In genomic region chr7:127944614-127945013, GRCm38 (mm10) we compare ENCODE assay signal across 8 mouse cellular contexts. TPM values are rescaled to one million over a fixed set of nuclear protein-coding genes. Genes with fewer than 3 reads are reported as not detected.
DNase-seq lines count a peak whose midpoint lies in the region; ATAC-seq and TF ChIP-seq lines count a peak whose summit lies in the region.

No protein-coding gene starts in this region.

- H3K4me3 ChIP-seq in kidney, postnatal 0 days (replicated peaks; ENCODE audit: low read depth, low read length), result no peak overlapping the region; the same call in 1 of the 2 replicates
- H3K4me3 ChIP-seq in brown adipose tissue, adult 24 weeks (ENCODE audit: insufficient read depth, low read depth, low read length), result peak overlapping the region; percentile 55
- peak overlapping the region; percentile 31 for H3K4me3 ChIP-seq in heart, embryonic 13.5 days
- H3K4me3 ChIP-seq in liver, postnatal 0 days (ENCODE audit: low read depth, low read length), result no peak overlapping the region

- no peak for TF ChIP-seq EP300 in liver, postnatal 0 days (IDR thresholded peaks at IDR 0.05; ENCODE audit: low read depth)

- DNase-seq in kidney, postnatal 0 days (ENCODE audit: low spot score), result no peak
- no peak for DNase-seq in kidney, adult 18-20 months
- peak; percentile 13 for DNase-seq in liver, postnatal 0 days
- DNase-seq in urinary bladder, postnatal 14 days (ENCODE audit: low spot score), result no peak
- no peak for DNase-seq in urinary bladder, adult 18-20 months (ENCODE audit: low spot score in 2 of 2)
- no peak for DNase-seq in cerebellum, postnatal 14 days

- no peak for TF ChIP-seq CTCF in kidney, postnatal 0 days (IDR thresholded peaks at IDR 0.05; ENCODE audit: low read depth)
- no peak for TF ChIP-seq CTCF in liver, postnatal 0 days (IDR thresholded peaks at IDR 0.05; ENCODE audit: low read depth)

- H3K27me3 ChIP-seq in kidney, postnatal 0 days (ENCODE audit: insufficient read depth, low read length), result no peaks in the 10 kb centered on the region
- H3K27me3 ChIP-seq in heart, embryonic 13.5 days (replicated peaks), result peaks cover 46% of the 10 kb centered on the region
- peaks cover 12% of the 10 kb centered on the region; the same call in 1 of the 2 replicates for H3K27me3 ChIP-seq in liver, postnatal 0 days (ENCODE audit: insufficient read depth, low read length)

- no peaks in the 10 kb centered on the region for H3K4me1 ChIP-seq in kidney, postnatal 0 days (replicated peaks; ENCODE audit: insufficient read depth, low read length)
- H3K4me1 ChIP-seq in brown adipose tissue, adult 24 weeks (ENCODE audit: control insufficient read depth, insufficient read depth, insufficient read length, low read length), result peaks cover 4% of the 10 kb centered on the region
- H3K4me1 ChIP-seq in heart, embryonic 13.5 days, result peaks cover 7% of the 10 kb centered on the region
- H3K4me1 ChIP-seq in liver, postnatal 0 days (ENCODE audit: insufficient read depth), result no peaks in the 10 kb centered on the region

- H3K4me2 ChIP-seq in kidney, postnatal 0 days (ENCODE audit: low read length), result peak overlapping the region; percentile 16; the same call in 1 of the 2 replicates
- peak overlapping the region; percentile 58 for H3K4me2 ChIP-seq in heart, embryonic 13.5 days
- H3K4me2 ChIP-seq in liver, postnatal 0 days (ENCODE audit: low read depth, low read length), result no peak overlapping the region

- H3K9ac ChIP-seq in kidney, postnatal 0 days (ENCODE audit: low read depth, low read length), result no peak overlapping the region
- H3K9ac ChIP-seq in heart, embryonic 13.5 days, result peak overlapping the region; percentile 55
- H3K9ac ChIP-seq in liver, postnatal 0 days (replicated peaks), result no peak overlapping the region

- ATAC-seq in kidney, postnatal 0 days (replicated peaks; ENCODE audit: low FRiP score, low read depth), result no peak
- no peak for ATAC-seq in heart, embryonic 13.5 days (ENCODE audit: extremely low read depth, insufficient number of reproducible peaks, low FRiP score, low TSS enrichment)
- no peak for ATAC-seq in liver, postnatal 0 days

- no peaks in the 10 kb centered on the region for H3K9me3 ChIP-seq in kidney, postnatal 0 days (replicated peaks; ENCODE audit: low read length)
- H3K9me3 ChIP-seq in heart, embryonic 13.5 days, result no peaks in the 10 kb centered on the region
- H3K9me3 ChIP-seq in liver, postnatal 0 days (ENCODE audit: low read length), result no peaks in the 10 kb centered on the region

- 12% methylated on average over 23 of the region's 23 CpGs for WGBS in kidney, postnatal 0 days
- 5% methylated on average over 23 of the region's 23 CpGs for WGBS in heart, embryonic 13.5 days
- WGBS in liver, postnatal 0 days (ENCODE audit: insufficient replicate concordance), result 19% methylated on average over 23 of the region's 23 CpGs

- no peak overlapping the region for H3K27ac ChIP-seq in kidney, postnatal 0 days
- H3K27ac ChIP-seq in brown adipose tissue, adult 24 weeks (replicated peaks; ENCODE audit: low read depth, low read length), result peak overlapping the region; percentile 67
- H3K27ac ChIP-seq in heart, embryonic 13.5 days (replicated peaks), result no peak overlapping the region
- H3K27ac ChIP-seq in liver, postnatal 0 days (ENCODE audit: low read depth), result no peak overlapping the region

- H3K36me3 ChIP-seq in kidney, postnatal 0 days (ENCODE audit: insufficient read depth, low read length), result no peaks in the 10 kb centered on the region
- H3K36me3 ChIP-seq in heart, embryonic 13.5 days, result no peaks in the 10 kb centered on the region
- H3K36me3 ChIP-seq in liver, postnatal 0 days (replicated peaks; ENCODE audit: insufficient read depth, low read length), result no peaks in the 10 kb centered on the region

RNA-seq across cellular contexts. Expression of gene Prss36, which starts 1.9 kb away (rescaled TPM):
- 11.7 and 13.0 TPM in 2 replicates for polyA plus RNA-seq in kidney, postnatal 0 days (2015; fragmentation: Nextera tagmentation; extraction: Ambion mirVana)
- polyA plus RNA-seq in brown adipose tissue, adult 24 weeks (2012; ENCODE audit: insufficient read depth, insufficient read length, missing spikeins), result 20.2 and 23.7 TPM in 2 replicates
- polyA plus RNA-seq in heart, embryonic 13.5 days (2015; fragmentation: Nextera tagmentation; extraction: Ambion mirVana), result 8.4 and 8.6 TPM in 2 replicates
- polyA plus RNA-seq in liver, postnatal 0 days (2015; fragmentation: Nextera tagmentation; extraction: Ambion mirVana), result 3.3 and 4.5 TPM in 2 replicates

RNA-seq across cellular contexts. Expression of gene Prss8, which starts 14.7 kb away (rescaled TPM):
- 125 and 139 TPM in 2 replicates for polyA plus RNA-seq in kidney, postnatal 0 days (2015; fragmentation: Nextera tagmentation; extraction: Ambion mirVana)
- polyA plus RNA-seq in brown adipose tissue, adult 24 weeks (2012; ENCODE audit: insufficient read depth, insufficient read length, missing spikeins), result 0.79 TPM in 1 of 2 replicates, not detected in the other
- 1.6 and 1.8 TPM in 2 replicates for polyA plus RNA-seq in heart, embryonic 13.5 days (2015; fragmentation: Nextera tagmentation; extraction: Ambion mirVana)
- polyA plus RNA-seq in liver, postnatal 0 days (2015; fragmentation: Nextera tagmentation; extraction: Ambion mirVana), result 13.7 and 15.2 TPM in 2 replicates

RNA-seq across cellular contexts. Expression of gene Fus, which starts 22.6 kb away (rescaled TPM):
- polyA plus RNA-seq in kidney, postnatal 0 days (2015; fragmentation: Nextera tagmentation; extraction: Ambion mirVana), result 262 and 271 TPM in 2 replicates
- 250 and 260 TPM in 2 replicates for polyA plus RNA-seq in brown adipose tissue, adult 24 weeks (2012; ENCODE audit: insufficient read depth, insufficient read length, missing spikeins)
- 310 and 313 TPM in 2 replicates for polyA plus RNA-seq in heart, embryonic 13.5 days (2015; fragmentation: Nextera tagmentation; extraction: Ambion mirVana)
- 94.5 and 99.2 TPM in 2 replicates for polyA plus RNA-seq in liver, postnatal 0 days (2015; fragmentation: Nextera tagmentation; extraction: Ambion mirVana)

RNA-seq across cellular contexts. Expression of gene Kat8, which starts 32.3 kb away (rescaled TPM):
- polyA plus RNA-seq in kidney, postnatal 0 days (2015; fragmentation: Nextera tagmentation; extraction: Ambion mirVana), result 30.9 and 32.2 TPM in 2 replicates
- polyA plus RNA-seq in brown adipose tissue, adult 24 weeks (2012; ENCODE audit: insufficient read depth, insufficient read length, missing spikeins), result 17.9 and 21.4 TPM in 2 replicates
- 25.1 and 27.0 TPM in 2 replicates for polyA plus RNA-seq in heart, embryonic 13.5 days (2015; fragmentation: Nextera tagmentation; extraction: Ambion mirVana)
- 12.5 and 13.2 TPM in 2 replicates for polyA plus RNA-seq in liver, postnatal 0 days (2015; fragmentation: Nextera tagmentation; extraction: Ambion mirVana)

RNA-seq across cellular contexts. Expression of gene Bckdk, which starts 40.7 kb away (rescaled TPM):
- polyA plus RNA-seq in kidney, postnatal 0 days (2015; fragmentation: Nextera tagmentation; extraction: Ambion mirVana), result 120 and 125 TPM in 2 replicates
- 202 and 239 TPM in 2 replicates for polyA plus RNA-seq in brown adipose tissue, adult 24 weeks (2012; ENCODE audit: insufficient read depth, insufficient read length, missing spikeins)
- polyA plus RNA-seq in heart, embryonic 13.5 days (2015; fragmentation: Nextera tagmentation; extraction: Ambion mirVana), result 145 and 150 TPM in 2 replicates
- 30.5 and 32.5 TPM in 2 replicates for polyA plus RNA-seq in liver, postnatal 0 days (2015; fragmentation: Nextera tagmentation; extraction: Ambion mirVana)

Comparison
In these comparisons a context has a peak if more than half of its experiments do, and no peak if none do; other contexts are left out.
1. H3K4me3 ChIP-seq: peak in brown adipose tissue, adult 24 weeks (single experiment) and heart, embryonic 13.5 days (single experiment); none in kidney, postnatal 0 days (single experiment) and liver, postnatal 0 days (single experiment).